Mouse (Mus musculus) bone marrow macrophage, adult 2 months (primary cell): ENCODE measurements at regions not wholly inside any gene's neighbourhood (a gene's known extent, or its start where the extent isn't known, plus 50 kb on each side); places are given as distances from the start of the nearest gene placed in this dataset.

ENCODE experiments used
- CTCF ChIP-seq: IDR thresholded peaks from 2 replicates; pipeline ENCODE4 v1.5.1; 2012; ENCODE audit warnings: low read depth, mild to moderate bottlenecking, low read length, moderate library complexity
- POLR2A ChIP-seq: IDR thresholded peaks from 2 replicates; pipeline ENCODE4 v1.6.1; 2012; ENCODE audit warnings: mild to moderate bottlenecking, low read depth, low read length, borderline replicate concordance

DNA sequence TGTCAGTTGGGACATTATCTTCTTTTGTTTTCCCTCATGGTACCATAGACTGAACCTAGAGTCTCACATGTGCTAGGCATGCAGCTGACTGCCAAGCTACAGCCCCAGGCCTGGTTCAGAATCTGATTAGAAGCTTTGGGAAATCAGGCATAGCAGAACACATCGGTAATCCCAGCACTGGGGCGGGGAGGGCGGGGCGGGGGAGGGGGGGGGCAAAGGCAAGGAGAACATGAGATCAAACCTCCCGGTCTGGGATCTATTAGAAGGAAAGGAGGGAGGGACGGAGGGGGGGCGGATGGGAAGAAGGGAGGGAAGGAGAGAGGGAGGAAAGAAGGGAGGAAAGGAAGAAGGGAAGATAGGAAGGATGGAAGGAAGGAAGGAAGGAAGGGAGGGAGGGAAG, 617.5 kb downstream of the Epha4 start:
- TF ChIP-seq CTCF (no peak), POLR2A (no peak)
